Mouse (Mus musculus) embryonic facial prominence, embryonic 11.5 days (tissue): ENCODE data around the gene Ms4a6b. TPM values are rescaled to one million over a fixed set of nuclear protein-coding genes. Genes with fewer than 3 reads are reported as not detected.
"Not testable (repeated sequence)": the region's sequence is repeated elsewhere in the genome, so short reads cannot be mapped to it uniquely, and the experiment has no call there.

Source experiments
- ATAC-seq: fragments of 200-750 bp; cut with Nextera tagmentation; replicated peaks from 2 replicates; pipeline ENCODE4 v1.8.0; 2017; ENCODE audit warnings: low read depth; ENCODE audit not compliant: insufficient number of reproducible peaks, low FRiP score, low TSS enrichment
- DNase-seq: peaks from one replicate; pipeline ENCODE4 v3.0.0-alpha.2; 2015; ENCODE audit warnings: low spot score
- H3K27ac ChIP-seq: fragments of 300-500 bp; sonication (generic); replicated peaks from 2 replicates; pipeline ENCODE4 v1.5.1; 2014; ENCODE audit warnings: mild to moderate bottlenecking, low read depth, low read length, control low read depth
- H3K27me3 ChIP-seq: fragments of 300-500 bp; sonication (generic); 2 replicates; pipeline ENCODE4 v1.6.1; 2014; ENCODE audit warnings: mild to moderate bottlenecking, low read length, moderate library complexity, mixed read lengths; ENCODE audit not compliant: control insufficient read depth, insufficient read depth
- H3K36me3 ChIP-seq: fragments of 300-500 bp; sonication (generic); replicated peaks from 2 replicates; pipeline ENCODE4 v1.6.1; 2014; ENCODE audit warnings: low read depth, mild to moderate bottlenecking, low read length, moderate library complexity, mixed read lengths; ENCODE audit not compliant: control insufficient read depth, insufficient read depth
- H3K4me1 ChIP-seq: fragments of 300-500 bp; sonication (generic); 2 replicates; pipeline ENCODE4 v1.6.1; 2014; ENCODE audit warnings: low read length, mixed read lengths; ENCODE audit not compliant: control insufficient read depth, insufficient read depth
- H3K4me2 ChIP-seq: fragments of 300-500 bp; sonication (generic); 2 replicates; pipeline ENCODE4 v1.6.1; 2014; ENCODE audit warnings: low read depth, mild to moderate bottlenecking, control low read depth, low read length, moderate library complexity
- H3K4me3 ChIP-seq: fragments of 300-500 bp; sonication (generic); 2 replicates; pipeline ENCODE4 v1.5.1; 2014; ENCODE audit warnings: low read depth, low read length, control low read depth
- H3K9ac ChIP-seq: fragments of 300-500 bp; sonication (generic); replicated peaks from 2 replicates; pipeline ENCODE4 v1.6.1; 2014; ENCODE audit warnings: mild to moderate bottlenecking, control low read depth, low read length
- H3K9me3 ChIP-seq: fragments of 300-500 bp; sonication (generic); replicated peaks from 2 replicates; pipeline ENCODE4 v1.6.1; 2016; ENCODE audit warnings: mild to moderate bottlenecking, low read length, inconsistent platforms, mixed read lengths; ENCODE audit not compliant: control insufficient read depth
- WGBS: fragments of 180-500 bp; shearing (Covaris S2); extraction: QIAGEN DNeasy Blood & Tissue Kit; methylation state at CpG from one replicate; pipeline ENCODE4 v1.1.7; 2014; 5-methylcytosine and 5-hydroxymethylcytosine counted together
- polyA plus RNA-seq: library from polyadenylated mRNA; unstranded; fragments of >200 nt; fragmentation: Nextera tagmentation; extraction: Ambion mirVana; gene quantifications from 2 replicates; pipeline ENCODE4 v1.2.1, GENCODE M21; 2014

Ms4a6b gene
- polyA plus RNA-seq, 1 experiment from 2014 or later, result 2.7 TPM

DNA sequence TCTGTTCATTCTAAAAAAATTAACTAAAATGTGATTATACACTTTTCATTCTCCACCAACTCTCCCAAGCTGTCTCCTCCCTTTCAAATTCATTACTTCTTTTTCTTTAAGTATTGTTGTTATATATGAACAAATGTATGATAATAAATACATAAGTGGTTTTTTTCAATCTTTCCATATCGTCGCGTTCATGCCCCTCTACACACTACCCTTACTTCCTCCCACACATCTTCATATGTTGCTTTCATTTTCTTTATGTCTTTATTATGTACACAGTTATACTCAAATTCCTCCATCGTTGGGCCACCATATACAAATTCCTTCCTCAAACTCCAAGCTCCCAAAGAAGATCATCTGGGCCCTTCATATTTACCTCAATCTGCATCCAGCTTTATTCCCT is 15.0 kb upstream of the Ms4a6b start:
- no peak for ATAC-seq
- Histone ChIP-seq H3K9me3 (no peaks in the 10 kb centered on the region), H3K27ac (no peak overlapping the region), H3K9ac (no peak overlapping the region), H3K36me3 (no peaks in the 10 kb centered on the region), H3K4me1 (no peaks in the 10 kb centered on the region), H3K4me3 (no peak overlapping the region), H3K27me3 (no peaks in the 10 kb centered on the region), H3K4me2 (no peak overlapping the region)
- WGBS, result 87% methylated on average over 4 of the region's 4 CpGs
- no peak for DNase-seq

DNA sequence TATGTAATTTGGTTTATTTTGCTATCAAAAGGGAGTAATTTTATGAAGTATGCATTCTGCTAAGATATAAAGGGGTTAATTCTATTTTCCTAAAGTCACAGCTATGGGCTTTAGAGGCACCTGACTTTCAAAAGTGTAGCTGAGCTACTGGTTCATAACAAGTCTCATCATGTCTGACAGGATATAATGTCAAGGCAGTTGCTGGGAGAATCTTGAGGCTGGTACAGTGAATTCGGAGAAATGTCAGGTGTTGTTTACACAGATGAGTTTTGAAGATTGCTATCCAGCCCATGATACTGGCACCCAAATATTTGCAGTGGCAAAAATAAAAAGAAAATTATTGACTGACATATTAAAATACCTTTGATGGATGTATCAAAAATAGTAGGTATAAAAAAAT is 11.5 kb upstream of the Ms4a6b start:
- no peaks in the 10 kb centered on the region for H3K9me3 ChIP-seq
- H3K27ac ChIP-seq, result no peak overlapping the region
- H3K36me3 ChIP-seq, result no peaks in the 10 kb centered on the region
- no peak overlapping the region for H3K4me2 ChIP-seq
- DNase-seq (no peak), ATAC-seq (no peak)
- H3K4me3 ChIP-seq, result no peak overlapping the region
- no peaks in the 10 kb centered on the region for H3K4me1 ChIP-seq
- H3K9ac ChIP-seq, result no peak overlapping the region
- H3K27me3 ChIP-seq, result no peaks in the 10 kb centered on the region
- WGBS, result 75% methylated on average over 1 of the region's 1 CpGs

- no peak overlapping the region for H3K9ac ChIP-seq
- DNase-seq (no peak), ATAC-seq (no peak)
- H3K9me3 ChIP-seq, result no peaks in the 10 kb centered on the region
- no peaks in the 10 kb centered on the region for H3K4me1 ChIP-seq
- no peak overlapping the region for H3K4me3 ChIP-seq
- H3K27me3 ChIP-seq, result no peaks in the 10 kb centered on the region
- no peaks in the 10 kb centered on the region for H3K36me3 ChIP-seq
- WGBS, result 61% methylated on average over 1 of the region's 1 CpGs
- no peak overlapping the region for H3K4me2 ChIP-seq
- no peak overlapping the region for H3K27ac ChIP-seq
Observed at GRCm38 (mm10) chr19:11513458-11513857, 2.9 kb upstream of the Ms4a6b start.

GRCm38 (mm10) chr19:11516845-11517244 is 533 bp downstream of the Ms4a6b start:
- H3K27ac ChIP-seq, result no peak overlapping the region
- WGBS, result 68% methylated on average over 4 of the region's 4 CpGs
- H3K4me2 ChIP-seq, result no peak overlapping the region

GRCm38 (mm10) chr19:11517373-11517772 is 1.1 kb downstream of the Ms4a6b start:
- H3K4me3 ChIP-seq, H3K4me2 ChIP-seq, H3K9me3 ChIP-seq, H3K36me3 ChIP-seq, ATAC-seq, H3K9ac ChIP-seq, H3K4me1 ChIP-seq, H3K27ac ChIP-seq, DNase-seq, H3K27me3 ChIP-seq: not testable (repeated sequence)
- 33% methylated on average over 1 of the region's 1 CpGs for WGBS

More at GRCm38 (mm10) chr19:11516845-11517244, 533 bp downstream of the Ms4a6b start:
- Histone ChIP-seq H3K9me3 (no peaks in the 10 kb centered on the region), H3K4me1 (no peaks in the 10 kb centered on the region), H3K4me3 (no peak overlapping the region), H3K9ac (no peak overlapping the region), H3K27me3 (no peaks in the 10 kb centered on the region), H3K36me3 (no peaks in the 10 kb centered on the region)
- DNase-seq, result no peak
- no peak for ATAC-seq

DNA sequence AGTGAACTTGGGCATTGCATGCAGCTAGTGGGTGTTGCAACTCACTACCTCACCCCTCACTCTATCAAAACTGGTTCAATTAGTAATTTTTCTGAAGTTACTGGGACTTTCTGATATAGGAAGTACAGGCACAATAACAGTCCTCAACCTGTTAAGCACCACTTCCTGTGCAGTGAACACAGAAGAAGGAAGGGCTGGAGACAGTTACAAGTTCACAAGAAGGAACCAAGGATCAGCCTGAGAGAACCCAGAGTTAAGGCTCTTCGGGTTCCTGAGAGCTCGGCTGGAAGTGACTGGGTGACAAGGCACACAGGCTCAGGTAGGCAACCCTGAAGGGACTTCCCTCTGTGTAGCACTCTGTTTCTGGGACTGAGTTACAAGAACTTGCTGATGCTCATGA is 2.0 kb downstream of the Ms4a6b start:
- H3K9ac ChIP-seq, H3K27ac ChIP-seq, H3K36me3 ChIP-seq, H3K4me2 ChIP-seq, H3K9me3 ChIP-seq, ATAC-seq, H3K4me3 ChIP-seq, H3K4me1 ChIP-seq, DNase-seq, H3K27me3 ChIP-seq: not testable (repeated sequence)
- 86% methylated on average over 2 of the region's 2 CpGs for WGBS

DNA sequence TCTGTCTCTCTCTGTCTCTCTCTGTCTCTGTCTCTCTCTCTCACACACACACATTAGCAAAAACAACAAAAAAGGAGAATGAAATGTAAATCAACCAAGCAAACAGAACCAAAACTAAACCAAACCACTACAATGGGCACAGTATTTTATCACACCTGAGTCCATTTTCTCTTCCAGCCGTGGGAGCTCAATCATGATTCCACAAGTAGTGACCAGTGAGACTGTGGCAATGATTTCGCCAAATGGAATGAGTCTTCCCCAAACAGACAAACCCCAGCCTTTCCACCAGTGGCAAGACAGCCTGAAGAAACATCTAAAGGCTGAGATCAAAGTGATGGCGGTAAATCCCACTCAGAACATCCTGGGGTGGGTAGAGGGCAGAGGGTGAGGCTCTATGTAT is 3.8 kb downstream of the Ms4a6b start:
- Histone ChIP-seq H3K27me3 (no peaks in the 10 kb centered on the region), H3K36me3 (no peaks in the 10 kb centered on the region), H3K9ac (no peak overlapping the region), H3K4me2 (no peak overlapping the region), H3K27ac (no peak overlapping the region), H3K4me1 (no peaks in the 10 kb centered on the region), H3K9me3 (no peaks in the 10 kb centered on the region), H3K4me3 (no peak overlapping the region)
- no peak for DNase-seq
- 93% methylated on average over 3 of the region's 3 CpGs for WGBS
- ATAC-seq, result no peak

DNA sequence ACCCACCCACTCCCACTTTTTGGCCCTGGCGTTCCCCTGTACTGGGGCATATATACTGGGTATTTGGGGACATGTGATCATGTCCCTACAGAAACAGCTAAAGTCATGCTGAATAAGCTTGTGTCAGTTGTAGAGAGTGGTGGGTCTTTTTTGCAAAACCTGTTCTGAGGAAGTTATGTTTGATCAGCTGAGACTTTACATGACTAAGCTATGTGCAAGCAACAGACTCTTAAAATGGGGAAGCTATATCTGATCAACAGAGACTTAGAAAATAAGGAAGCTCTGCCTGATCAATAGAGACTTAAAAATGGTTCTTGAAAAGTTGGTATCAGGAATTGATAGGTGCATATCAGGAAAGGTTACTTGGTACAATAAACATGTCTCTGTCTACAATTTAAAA is 17.1 kb downstream of the Ms4a6b start:
- Histone ChIP-seq H3K9me3 (no peaks in the 10 kb centered on the region), H3K27me3 (no peaks in the 10 kb centered on the region), H3K4me1 (no peaks in the 10 kb centered on the region), H3K36me3 (no peaks in the 10 kb centered on the region), H3K4me2 (no peak overlapping the region), H3K9ac (no peak overlapping the region), H3K4me3 (no peak overlapping the region), H3K27ac (no peak overlapping the region)
- ATAC-seq (no peak), DNase-seq (no peak)
- 96% methylated on average over 1 of the region's 1 CpGs for WGBS
